Mouse (Mus musculus) G1E (cell line): ENCODE measurements around the gene Krt27.

Source experiments
- CTCF ChIP-seq: IDR thresholded peaks from 2 replicates; pipeline ENCODE4 v1.5.1; 2012; ENCODE audit warnings: low read depth, low read length, inconsistent platforms, mixed read lengths
- GATA1 ChIP-seq: IDR thresholded peaks from 2 replicates; pipeline ENCODE4 v1.6.1; 2012; ENCODE audit warnings: borderline replicate concordance, low read length, inconsistent platforms, mixed read lengths
- GATA2 ChIP-seq: IDR thresholded peaks from 2 replicates; pipeline ENCODE4 v1.6.1; 2012; ENCODE audit warnings: low read depth, low read length, inconsistent platforms, borderline replicate concordance
- POLR2AphosphoS5 ChIP-seq: IDR thresholded peaks from 2 replicates; pipeline ENCODE4 v1.6.1; 2012; ENCODE audit warnings: low read depth, low read length, inconsistent platforms; ENCODE audit not compliant: insufficient replicate concordance
- TAL1 ChIP-seq: conservative IDR thresholded peaks from 2 replicates; pipeline ENCODE4 v1.6.1; 2012; ENCODE audit warnings: low read depth, low read length, inconsistent platforms, mixed read lengths

DNA sequence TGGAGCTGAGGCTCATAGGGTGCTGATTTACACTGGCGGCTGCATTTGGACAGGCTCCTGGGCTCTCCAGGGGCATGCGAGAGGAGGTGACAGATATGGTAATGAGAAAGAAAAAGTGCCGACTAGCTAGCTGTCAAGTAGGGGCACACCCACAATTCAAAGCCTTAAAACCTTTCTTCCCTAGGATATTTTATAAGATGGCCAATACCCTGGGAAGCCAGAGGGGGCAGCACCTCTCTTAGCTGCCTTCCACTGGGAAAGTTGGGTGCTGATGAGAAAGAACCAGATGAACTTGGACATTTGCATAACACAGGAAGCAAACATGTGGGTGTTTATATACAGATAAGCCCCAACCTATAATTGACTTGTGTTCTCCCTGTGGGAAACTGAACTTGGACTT is 18.3 kb upstream of the Krt27 start:
- TF ChIP-seq CTCF (no peak), GATA2 (no peak), TAL1 (no peak), GATA1 (no peak), POLR2AphosphoS5 (no peak)
